Mouse (Mus musculus) liver, embryonic 16.5 days (tissue): Measurements from ENCODE around the gene Fbxl7. TPM values are rescaled to one million over a fixed set of nuclear protein-coding genes. Genes with fewer than 3 reads are reported as not detected.

Experiments used
- ATAC-seq: fragments of 200-750 bp; cut with Nextera tagmentation; 2 replicates; pipeline ENCODE4 v1.8.0; 2017; ENCODE audit warnings: low read depth, mild to moderate bottlenecking, moderate number of reproducible peaks, moderate library complexity
- H3K27ac ChIP-seq: fragments of 300-500 bp; sonication (generic); 2 replicates; pipeline ENCODE4 v1.5.1; 2014; ENCODE audit warnings: mild to moderate bottlenecking, low read length
- H3K27me3 ChIP-seq: fragments of 300-500 bp; sonication (generic); 2 replicates; pipeline ENCODE4 v1.6.1; 2014; ENCODE audit warnings: low read depth, low read length, mixed read lengths; ENCODE audit not compliant: control insufficient read depth, insufficient read depth
- H3K36me3 ChIP-seq: fragments of 300-500 bp; sonication (generic); 2 replicates; pipeline ENCODE4 v1.6.1; 2014; ENCODE audit warnings: mild to moderate bottlenecking; ENCODE audit not compliant: control insufficient read depth, insufficient read depth
- H3K4me1 ChIP-seq: fragments of 300-500 bp; sonication (generic); 2 replicates; pipeline ENCODE4 v1.6.1; 2014; ENCODE audit warnings: low read depth, low read length, mixed read lengths; ENCODE audit not compliant: control insufficient read depth
- H3K4me2 ChIP-seq: fragments of 300-500 bp; sonication (generic); 2 replicates; pipeline ENCODE4 v1.6.1; 2014; ENCODE audit warnings: low read depth, low read length, mixed read lengths
- H3K4me3 ChIP-seq: fragments of 300-500 bp; sonication (generic); 2 replicates; pipeline ENCODE4 v1.5.1; 2014; ENCODE audit warnings: low read depth, mild to moderate bottlenecking, low read length
- H3K9ac ChIP-seq: fragments of 300-500 bp; sonication (generic); 2 replicates; pipeline ENCODE4 v1.6.1; 2014; ENCODE audit warnings: low read depth, low read length
- H3K9me3 ChIP-seq: fragments of 300-500 bp; sonication (generic); replicated peaks from 2 replicates; pipeline ENCODE4 v1.6.1; 2016; ENCODE audit warnings: low read length; ENCODE audit not compliant: control insufficient read depth
- WGBS: fragments of 180-500 bp; shearing (Covaris S2); extraction: QIAGEN DNeasy Blood & Tissue Kit; methylation state at CpG from one replicate; pipeline ENCODE4 v1.1.7; 2014; ENCODE audit not compliant: insufficient replicate concordance; 5-methylcytosine and 5-hydroxymethylcytosine counted together
- polyA plus RNA-seq: library from polyadenylated mRNA; unstranded; fragments of >200 nt; fragmentation: Nextera tagmentation; extraction: Ambion mirVana; gene quantifications from 2 replicates; pipeline ENCODE4 v1.2.1, GENCODE M21; 2015

Fbxl7 gene
- polyA plus RNA-seq, 1 experiment from 2014 or later = 1.0 TPM

DNA sequence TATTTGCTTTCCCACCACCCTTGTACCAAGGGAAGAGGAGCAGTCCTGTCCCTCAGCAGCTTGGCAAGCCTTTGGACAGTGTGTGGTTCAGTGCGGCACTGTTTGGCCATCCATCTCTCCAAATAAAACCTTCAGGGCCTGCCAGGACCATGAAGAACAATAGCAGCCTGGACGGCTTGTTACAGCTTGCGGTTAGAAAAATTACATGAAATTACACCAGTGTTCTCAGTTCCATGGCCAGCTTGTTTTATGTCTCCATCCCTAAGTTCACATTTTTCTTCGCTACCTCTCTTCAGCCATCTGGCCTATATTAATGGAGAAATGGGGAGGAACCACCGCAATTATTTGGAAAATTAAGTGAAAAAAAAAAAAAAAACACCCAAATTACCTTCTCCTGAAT lies 259.8 kb downstream of the Fbxl7 start:
- Histone ChIP-seq H3K9me3 (no peaks in the 10 kb centered on the region), H3K4me1 (no peaks in the 10 kb centered on the region), H3K4me2 (no peak overlapping the region), H3K27me3 (no peaks in the 10 kb centered on the region), H3K4me3 (no peak overlapping the region), H3K36me3 (no peaks in the 10 kb centered on the region), H3K9ac (no peak overlapping the region), H3K27ac (no peak overlapping the region)
- ATAC-seq = no peak
- WGBS = 75% methylated on average over 5 of the region's 5 CpGs

DNA sequence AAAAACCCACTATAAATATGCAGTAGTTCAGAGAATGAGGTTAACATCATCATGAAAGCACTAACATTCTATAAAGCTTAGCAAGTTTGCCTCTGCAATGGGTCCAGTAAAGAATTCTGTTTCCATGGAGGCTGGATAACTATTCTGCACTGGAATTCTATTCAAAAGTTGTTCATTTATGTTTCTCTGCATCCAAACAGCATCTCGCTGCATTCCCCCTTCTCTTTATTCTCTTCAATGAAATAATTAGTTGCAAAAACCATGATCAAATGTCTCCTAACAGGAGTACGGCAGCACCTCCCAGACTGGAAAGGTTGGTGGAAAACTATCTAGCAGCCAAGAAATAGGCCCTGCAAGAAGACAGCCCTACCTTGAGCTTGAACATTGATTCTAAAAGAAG lies 267.2 kb downstream of the Fbxl7 start:
- no peaks in the 10 kb centered on the region for H3K4me1 ChIP-seq
- no peak overlapping the region for H3K4me3 ChIP-seq
- 50% methylated on average over 2 of the region's 2 CpGs for WGBS
- no peak overlapping the region for H3K4me2 ChIP-seq
- no peak overlapping the region for H3K9ac ChIP-seq
- no peak overlapping the region for H3K27ac ChIP-seq
- no peak for ATAC-seq
- no peaks in the 10 kb centered on the region for H3K36me3 ChIP-seq
- H3K9me3 ChIP-seq = no peaks in the 10 kb centered on the region
- no peaks in the 10 kb centered on the region for H3K27me3 ChIP-seq

DNA sequence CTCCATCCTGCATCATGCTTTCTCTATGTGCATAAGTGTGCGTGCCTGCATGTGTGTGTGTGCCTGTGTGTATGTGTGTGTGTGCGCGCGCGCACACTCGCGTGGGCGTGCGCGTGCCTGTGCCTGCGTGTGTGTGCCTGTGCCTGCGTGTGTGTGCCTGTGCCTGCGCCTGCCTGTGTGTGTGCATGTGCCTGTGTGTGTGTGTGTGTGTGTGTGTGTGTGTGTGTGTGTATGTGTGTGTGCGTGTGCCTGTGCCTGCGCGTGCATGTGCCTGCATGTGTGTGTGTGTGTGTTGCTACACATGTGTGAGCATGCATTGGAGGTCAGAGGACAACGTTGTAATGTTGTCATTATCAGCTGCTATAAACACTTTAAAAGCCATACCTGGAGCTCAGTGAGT lies 272.1 kb downstream of the Fbxl7 start:
- Histone ChIP-seq H3K9me3 (no peaks in the 10 kb centered on the region), H3K36me3 (no peaks in the 10 kb centered on the region), H3K4me3 (no peak overlapping the region), H3K4me1 (no peaks in the 10 kb centered on the region), H3K9ac (no peak overlapping the region), H3K27me3 (no peaks in the 10 kb centered on the region), H3K4me2 (no peak overlapping the region), H3K27ac (no peak overlapping the region)
- WGBS = 85% methylated on average over 17 of the region's 17 CpGs
- ATAC-seq = no peak

DNA sequence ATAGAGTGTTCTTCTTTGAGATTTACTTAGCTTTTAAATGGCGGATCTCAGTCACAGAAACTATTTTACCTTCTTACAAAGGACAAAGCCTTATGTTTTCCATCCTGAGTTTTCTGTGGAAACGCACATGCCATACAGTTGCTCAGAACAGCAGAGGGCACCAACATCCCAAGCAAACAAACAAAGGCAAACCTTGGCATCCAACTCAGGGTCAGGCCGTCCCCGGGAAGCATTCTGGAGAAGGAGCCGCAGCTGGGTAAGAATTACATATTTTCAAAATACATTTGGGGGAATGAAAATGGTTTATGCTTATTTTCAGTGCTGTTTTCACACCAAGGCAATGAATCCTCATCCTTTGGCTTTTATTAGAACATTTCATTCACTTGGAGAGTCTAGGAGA lies 275.1 kb downstream of the Fbxl7 start:
- WGBS = 58% methylated on average over 5 of the region's 5 CpGs

DNA sequence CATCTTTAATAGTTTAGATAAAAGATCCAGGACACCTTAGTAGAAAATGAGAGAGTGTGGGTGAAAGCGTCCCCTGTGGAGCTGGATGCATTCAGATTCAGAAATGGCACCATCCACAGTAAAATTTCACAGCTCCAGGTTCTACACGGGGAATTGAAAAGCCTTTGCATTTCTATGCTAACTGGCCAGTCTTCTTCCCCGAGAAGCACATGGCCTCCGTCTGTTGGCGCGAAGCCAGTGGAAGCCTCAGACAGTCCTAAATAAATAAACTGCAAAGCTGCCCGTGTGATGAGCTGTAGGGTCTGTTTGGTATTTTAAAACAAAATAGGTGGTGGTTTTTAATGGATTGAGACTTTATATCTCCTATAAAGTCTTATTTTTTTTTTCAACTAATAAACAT lies 276.2 kb downstream of the Fbxl7 start:
- no peaks in the 10 kb centered on the region for H3K9me3 ChIP-seq
- no peaks in the 10 kb centered on the region for H3K4me1 ChIP-seq
- WGBS = 64% methylated on average over 7 of the region's 7 CpGs
- no peak overlapping the region for H3K9ac ChIP-seq
- H3K4me2 ChIP-seq = no peak overlapping the region
- no peak for ATAC-seq
- no peak overlapping the region for H3K27ac ChIP-seq
- no peaks in the 10 kb centered on the region for H3K27me3 ChIP-seq
- no peaks in the 10 kb centered on the region for H3K36me3 ChIP-seq
- no peak overlapping the region for H3K4me3 ChIP-seq

More for the DNA sequence above, 275.1 kb downstream of the Fbxl7 start:
- Histone ChIP-seq H3K4me2 (no peak overlapping the region), H3K27me3 (no peaks in the 10 kb centered on the region), H3K36me3 (no peaks in the 10 kb centered on the region), H3K4me3 (no peak overlapping the region), H3K9ac (no peak overlapping the region), H3K4me1 (no peaks in the 10 kb centered on the region), H3K27ac (no peak overlapping the region), H3K9me3 (no peaks in the 10 kb centered on the region)
- no peak for ATAC-seq

DNA sequence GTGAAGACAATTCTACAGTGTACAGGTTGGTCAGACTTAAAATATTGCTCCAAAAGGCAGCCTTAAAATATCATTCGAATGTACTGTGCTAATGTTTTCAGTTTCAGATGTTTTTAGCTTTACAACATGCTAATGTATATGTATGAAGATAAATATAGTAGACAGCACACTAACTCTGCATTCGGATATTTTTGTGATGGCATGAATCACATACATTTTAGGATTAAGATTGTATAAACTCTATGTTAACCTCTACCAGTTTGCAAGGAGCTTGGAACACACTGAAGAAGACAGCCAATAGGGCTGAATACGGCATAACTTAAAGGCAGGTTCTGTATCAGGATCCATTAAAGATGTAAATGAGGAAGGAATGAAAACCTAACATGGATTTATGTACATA lies 299.1 kb downstream of the Fbxl7 start:
- WGBS = 59% methylated on average over 3 of the region's 3 CpGs
- no peak for ATAC-seq
- no peak overlapping the region for H3K27ac ChIP-seq

DNA sequence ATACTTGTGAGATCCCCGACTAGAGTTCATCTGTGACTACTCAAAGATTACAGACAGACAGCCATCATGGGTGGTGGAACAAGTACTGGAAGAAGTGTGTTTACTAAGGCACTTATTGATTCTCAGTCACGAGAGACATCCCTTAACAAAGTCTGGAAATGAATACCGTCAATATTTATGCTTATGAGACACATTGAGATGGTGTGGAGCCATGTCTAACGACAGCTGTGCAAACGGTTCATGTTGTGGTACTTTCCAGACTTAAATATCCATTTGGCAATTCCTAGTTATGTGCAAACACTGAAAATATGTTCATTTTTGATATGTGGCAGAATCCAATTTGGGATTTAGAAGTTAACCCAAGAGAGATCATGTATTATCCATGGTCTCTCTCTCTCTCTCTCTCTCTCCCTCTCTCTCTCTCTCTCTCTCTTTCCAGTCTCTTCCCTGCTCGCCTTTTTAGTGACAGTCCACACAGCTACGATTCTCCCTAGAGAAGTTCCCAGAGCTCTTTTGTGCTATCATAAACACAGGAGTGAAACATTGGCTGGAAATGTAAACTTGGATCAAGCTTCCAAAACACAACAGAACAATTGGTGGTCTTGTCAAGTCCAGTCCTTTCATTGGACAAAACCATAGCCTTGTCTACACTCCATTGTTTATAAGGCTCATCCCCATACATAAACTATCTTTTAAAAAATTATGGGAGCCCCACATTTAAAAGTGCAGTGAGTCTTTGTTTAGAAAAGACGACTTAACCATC lies 315.3 kb downstream of the Fbxl7 start:
- WGBS = 60% methylated on average over 8 of the region's 8 CpGs
- H3K9ac ChIP-seq = no peak overlapping the region
- no peak overlapping the region for H3K4me2 ChIP-seq
- ATAC-seq = no peak
- H3K27ac ChIP-seq = no peak overlapping the region
- H3K9me3 ChIP-seq = no peaks in the 10 kb centered on the region
- no peaks in the 10 kb centered on the region for H3K27me3 ChIP-seq
- H3K4me1 ChIP-seq = no peaks in the 10 kb centered on the region
- H3K4me3 ChIP-seq = no peak overlapping the region
- no peaks in the 10 kb centered on the region for H3K36me3 ChIP-seq

More for the DNA sequence above, 299.1 kb downstream of the Fbxl7 start:
- Histone ChIP-seq H3K4me1 (no peaks in the 10 kb centered on the region), H3K9ac (no peak overlapping the region), H3K9me3 (no peaks in the 10 kb centered on the region), H3K36me3 (no peaks in the 10 kb centered on the region), H3K27me3 (no peaks in the 10 kb centered on the region), H3K4me3 (no peak overlapping the region), H3K4me2 (no peak overlapping the region)

DNA sequence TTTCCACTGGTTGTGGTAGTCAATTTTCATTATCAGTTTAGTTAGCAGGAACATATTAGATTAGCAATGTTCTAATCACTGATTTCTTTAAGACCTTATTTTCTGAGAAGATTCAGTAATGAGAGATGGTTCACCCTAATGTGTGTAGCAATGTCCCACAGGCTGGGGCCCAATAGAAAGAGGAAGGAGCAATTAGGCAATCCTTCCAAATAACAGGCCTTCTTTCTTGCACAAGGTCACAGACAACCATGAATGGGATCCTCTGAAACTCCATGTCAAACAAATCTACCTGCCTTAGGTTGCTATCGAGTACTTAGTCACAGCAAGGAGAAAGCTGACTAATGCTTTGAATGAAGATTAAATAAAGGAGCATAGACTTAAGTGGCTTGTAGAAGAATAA lies 316.9 kb downstream of the Fbxl7 start:
- H3K27me3 ChIP-seq = no peaks in the 10 kb centered on the region
- no peak for ATAC-seq
- no peaks in the 10 kb centered on the region for H3K4me1 ChIP-seq
- H3K27ac ChIP-seq = no peak overlapping the region
- H3K4me3 ChIP-seq = no peak overlapping the region
- H3K9ac ChIP-seq = no peak overlapping the region
- H3K4me2 ChIP-seq = no peak overlapping the region
- 59% methylated on average over 1 of the region's 1 CpGs for WGBS
- H3K9me3 ChIP-seq = no peaks in the 10 kb centered on the region
- H3K36me3 ChIP-seq = no peaks in the 10 kb centered on the region

DNA sequence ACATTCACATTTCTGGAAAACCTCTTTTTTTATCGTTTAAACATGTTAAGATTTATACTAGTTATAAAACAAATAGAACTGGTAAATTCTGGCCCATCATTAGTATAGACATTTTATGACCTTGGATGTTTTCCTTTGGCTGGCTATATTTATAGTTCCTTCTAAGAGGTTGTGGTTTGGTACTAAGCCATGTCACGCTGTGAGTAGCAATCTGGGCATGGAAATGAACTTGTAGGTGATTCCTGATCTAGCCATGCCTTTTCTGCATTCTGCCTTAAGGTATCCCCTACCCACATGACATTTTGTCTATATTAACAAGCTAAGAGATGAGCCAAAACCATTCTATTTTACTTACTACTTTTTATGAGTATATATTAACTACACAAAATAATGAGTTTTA lies 329.3 kb downstream of the Fbxl7 start:
- H3K4me3 ChIP-seq = no peak overlapping the region
- WGBS = 57% methylated on average over 2 of the region's 2 CpGs
- H3K27ac ChIP-seq = no peak overlapping the region
- H3K4me1 ChIP-seq = no peaks in the 10 kb centered on the region
- H3K4me2 ChIP-seq = no peak overlapping the region
- no peaks in the 10 kb centered on the region for H3K27me3 ChIP-seq
- no peak overlapping the region for H3K9ac ChIP-seq
- H3K36me3 ChIP-seq = no peaks in the 10 kb centered on the region
- H3K9me3 ChIP-seq = no peaks in the 10 kb centered on the region
- no peak for ATAC-seq
